22 mouse cellular contexts compared by ENCODE assay signal in the genomic region with DNA sequence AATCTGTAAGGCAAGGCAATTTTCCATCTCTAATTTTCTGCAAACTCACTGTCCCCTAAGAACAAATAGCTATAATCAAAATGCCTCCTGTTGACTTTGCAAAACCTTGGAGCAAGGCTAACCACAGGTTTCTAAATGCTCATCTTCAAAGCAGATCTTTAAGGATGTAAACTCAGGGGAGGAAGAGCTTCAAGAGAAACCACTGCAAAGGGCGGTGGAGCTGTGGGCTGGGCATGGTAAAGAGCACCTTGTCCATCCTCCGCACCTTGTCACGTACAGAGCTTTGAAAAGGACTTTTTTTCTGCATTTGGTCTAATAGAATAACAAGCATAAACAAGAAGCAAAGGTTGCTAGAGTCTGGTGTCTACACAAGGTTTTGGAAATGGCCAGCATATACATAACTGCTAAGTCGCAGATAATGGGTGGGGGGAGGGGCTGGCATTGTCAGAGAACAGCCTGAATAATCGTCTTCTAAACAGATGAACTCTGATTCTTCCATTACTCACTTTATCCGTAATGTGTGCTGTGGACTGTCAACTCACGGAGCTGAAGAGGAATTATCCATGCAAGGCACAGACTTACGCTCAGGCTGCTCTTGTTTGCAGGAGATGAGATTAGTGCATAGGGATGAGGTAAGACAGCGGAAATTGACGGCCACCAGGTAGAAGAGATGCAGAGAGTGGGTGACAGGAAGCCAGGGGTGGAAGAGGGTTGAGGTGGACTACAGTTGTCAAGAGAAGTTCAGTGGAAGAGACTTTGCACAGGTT.
A peak's percentile ranks its signal among the peaks of the same experiment; 100 is the strongest.
DNase-seq lines count a peak whose midpoint lies in the region; ATAC-seq lines count a peak whose summit lies in the region.
"Had no signal": no experiment of that assay in that cellular context is flagged by ENCODE, and none has a peak within 500 bp of the region (broad histone marks: within the 10 kb centered on the region; RNA-seq: fewer than 3 reads in every experiment).

No protein-coding gene starts in this region.

- no peaks in the 10 kb centered on the region for H3K27me3 ChIP-seq in midbrain, embryonic 13.5 days
- H3K27me3 ChIP-seq in midbrain, embryonic 10.5 days (ENCODE audit: low read depth, poor library complexity, severe bottlenecking) = no peaks in the 10 kb centered on the region
- H3K27me3 ChIP-seq in midbrain, embryonic 16.5 days (ENCODE audit: control insufficient read depth, insufficient read depth, low read depth, low read length) = no peaks in the 10 kb centered on the region

- peak overlapping the region; percentile 21; the same call in 1 of the 2 replicates for H3K27ac ChIP-seq in midbrain, embryonic 13.5 days
- H3K27ac ChIP-seq in midbrain, embryonic 10.5 days (replicated peaks) = no peak overlapping the region
- H3K27ac ChIP-seq in midbrain, embryonic 16.5 days (ENCODE audit: low read length) = no peak overlapping the region
- H3K27ac ChIP-seq: forebrain, embryonic 10.5 days had no signal

- peak; percentile 43; the same call in 1 of the 2 replicates for ATAC-seq in midbrain, embryonic 13.5 days
- ATAC-seq in CD4-positive, CD25-positive, alpha-beta regulatory T cell, adult 4 months = peak; percentile 70
- peak; percentile 66 for ATAC-seq in activated CD4-positive, CD25-positive, alpha-beta regulatory T cell, adult 4 months
- peak; percentile 56; the same call in 1 of the 2 replicates for ATAC-seq in midbrain, embryonic 16.5 days
- ATAC-seq in megakaryocyte progenitor cell, adult 5-6 weeks (replicated peaks; ENCODE audit: poor library complexity) = no peak
- ATAC-seq: forebrain, embryonic 16.5 days; intestine, embryonic 16.5 days; lung, postnatal 0 days had no signal

- no peak for DNase-seq in midbrain, embryonic 10.5 days (ENCODE audit: low spot score)
- DNase-seq in layer of hippocampus, adult 11-12 months (ENCODE audit: low spot score) = no peak
- DNase-seq: adrenal gland, adult 2 months; cerebellum, adult 11-12 months; cerebellum, postnatal 14 days; gastrocnemius, postnatal 14 days; heart, adult 18-20 months; heart, postnatal 36 days; kidney, adult 9 months; kidney, postnatal 14 days; layer of hippocampus, postnatal 36 days; thymus, adult 18-20 months; thymus, postnatal 4 days had no signal

- H3K36me3 ChIP-seq in midbrain, embryonic 13.5 days = no peaks in the 10 kb centered on the region
- H3K36me3 ChIP-seq in midbrain, embryonic 10.5 days = no peaks in the 10 kb centered on the region
- no peaks in the 10 kb centered on the region for H3K36me3 ChIP-seq in midbrain, embryonic 16.5 days (ENCODE audit: control insufficient read depth, insufficient read depth, low read length)
- H3K36me3 ChIP-seq: forebrain, embryonic 10.5 days had no signal

- H3K9ac ChIP-seq in midbrain, embryonic 13.5 days (replicated peaks) = no peak overlapping the region
- no peak overlapping the region for H3K9ac ChIP-seq in midbrain, embryonic 16.5 days (ENCODE audit: low read depth, low read length)

- 60% methylated on average over 10 of the region's 10 CpGs for WGBS in midbrain, embryonic 13.5 days
- WGBS in midbrain, embryonic 10.5 days = 83% methylated on average over 10 of the region's 10 CpGs
- WGBS in midbrain, embryonic 16.5 days = 54% methylated on average over 10 of the region's 10 CpGs

- no peak overlapping the region for H3K4me2 ChIP-seq in midbrain, embryonic 13.5 days (replicated peaks)
- H3K4me2 ChIP-seq in midbrain, embryonic 16.5 days (ENCODE audit: low read length) = no peak overlapping the region

- H3K4me1 ChIP-seq in midbrain, embryonic 13.5 days (replicated peaks) = peaks cover 9% of the 10 kb centered on the region; the same call in 1 of the 2 replicates
- H3K4me1 ChIP-seq in midbrain, embryonic 10.5 days = no peaks in the 10 kb centered on the region
- peaks cover 6% of the 10 kb centered on the region for H3K4me1 ChIP-seq in midbrain, embryonic 16.5 days (ENCODE audit: control insufficient read depth, insufficient read depth, low read length)
- H3K4me1 ChIP-seq: forebrain, embryonic 10.5 days had no signal

- no peak overlapping the region for H3K4me3 ChIP-seq in midbrain, embryonic 13.5 days (replicated peaks)
- H3K4me3 ChIP-seq in midbrain, embryonic 10.5 days = no peak overlapping the region
- H3K4me3 ChIP-seq in midbrain, embryonic 16.5 days (ENCODE audit: low read depth, low read length) = no peak overlapping the region
- H3K4me3 ChIP-seq: forebrain, embryonic 10.5 days had no signal

- no peaks in the 10 kb centered on the region for H3K9me3 ChIP-seq in midbrain, embryonic 13.5 days
- H3K9me3 ChIP-seq in midbrain, embryonic 10.5 days (replicated peaks) = no peaks in the 10 kb centered on the region
- H3K9me3 ChIP-seq in midbrain, embryonic 16.5 days (replicated peaks; ENCODE audit: control insufficient read depth, low read length, poor library complexity, severe bottlenecking) = no peaks in the 10 kb centered on the region
- H3K9me3 ChIP-seq: forebrain, embryonic 10.5 days had no signal
